Mouse (Mus musculus) bone marrow macrophage, adult 2 months (primary cell): Measurements from ENCODE around the gene Olfr1431. TPM values are rescaled to one million over a fixed set of nuclear protein-coding genes. Genes with fewer than 3 reads are reported as not detected.
"Not testable (repeated sequence)": the region's sequence is repeated elsewhere in the genome, so short reads cannot be mapped to it uniquely, and the experiment has no call there.

Source experiments
- H3K27ac ChIP-seq: 2 replicates; pipeline ENCODE4 v1.5.1; 2012; ENCODE audit warnings: low read depth, low read length; ENCODE audit not compliant: insufficient read depth
- H3K4me1 ChIP-seq: 2 replicates; pipeline ENCODE4 v1.6.1; 2012; ENCODE audit warnings: low read length; ENCODE audit not compliant: control insufficient read depth, insufficient read depth
- H3K4me3 ChIP-seq: 2 replicates; pipeline ENCODE4 v1.5.1; 2012; ENCODE audit warnings: mild to moderate bottlenecking, low read length, moderate library complexity; ENCODE audit not compliant: insufficient read depth
- CTCF ChIP-seq: IDR thresholded peaks from 2 replicates; pipeline ENCODE4 v1.5.1; 2012; ENCODE audit warnings: low read depth, mild to moderate bottlenecking, low read length, moderate library complexity
- POLR2A ChIP-seq: IDR thresholded peaks from 2 replicates; pipeline ENCODE4 v1.6.1; 2012; ENCODE audit warnings: mild to moderate bottlenecking, low read depth, low read length, borderline replicate concordance
- polyA plus RNA-seq: library from polyadenylated mRNA; stranded (reverse); fragments of >200 nt; gene quantifications from 2 replicates; pipeline ENCODE4 v1.2.4, GENCODE M21; 2012; ENCODE audit not compliant: missing spikeins, insufficient read depth, insufficient read length

The Olfr1431 gene
- polyA plus RNA-seq: not detected in 2 replicates

GRCm38 (mm10) chr19:12200334-12200733 lies at the start of gene Olfr1431:
Gene Olfr1431, plus strand, starts transcription at chr19:12200634.
- Histone ChIP-seq H3K4me1 (no peaks in the 10 kb centered on the region), H3K27ac (no peak within 1 kb of the TSS), H3K4me3 (no peak within 1 kb of the TSS)
- TF ChIP-seq POLR2A (no peak), CTCF (no peak)

GRCm38 (mm10) chr19:12170062-12170599 lies 30.3 kb upstream of the Olfr1431 start, which contains the start of gene Olfr1555-ps1:
Gene Olfr1555-ps1, minus strand, starts transcription at chr19:12170112.
- not testable (repeated sequence) for H3K27ac ChIP-seq

GRCm38 (mm10) chr19:12175431-12175830 lies 25.0 kb upstream of the Olfr1431 start:
- not testable (repeated sequence) for H3K4me1 ChIP-seq, H3K27ac ChIP-seq

More at GRCm38 (mm10) chr19:12170062-12170599, 30.3 kb upstream of the Olfr1431 start, which contains the start of gene Olfr1555-ps1:
- not testable (repeated sequence) for H3K4me3 ChIP-seq, H3K4me1 ChIP-seq

GRCm38 (mm10) chr19:12199076-12199475 lies 1.4 kb upstream of the Olfr1431 start:
- not testable (repeated sequence) for H3K4me1 ChIP-seq, H3K27ac ChIP-seq, H3K4me3 ChIP-seq

More at GRCm38 (mm10) chr19:12175431-12175830, 25.0 kb upstream of the Olfr1431 start:
- H3K4me3 ChIP-seq: not testable (repeated sequence)

GRCm38 (mm10) chr19:12232496-12232895 lies 32.1 kb downstream of the Olfr1431 start, which contains the start of gene Olfr1432:
Gene Olfr1432, minus strand, starts transcription at chr19:12232596.
- not testable (repeated sequence) for H3K27ac ChIP-seq, H3K4me3 ChIP-seq, H3K4me1 ChIP-seq

GRCm38 (mm10) chr19:12241559-12241958 lies 41.1 kb downstream of the Olfr1431 start, which contains the start of gene Olfr262:
Gene Olfr262, minus strand, starts transcription at chr19:12241659.
- Histone ChIP-seq H3K4me3 (no peak within 1 kb of the TSS), H3K4me1 (no peaks in the 10 kb centered on the region), H3K27ac (no peak within 1 kb of the TSS)
- TF ChIP-seq CTCF (no peak), POLR2A (no peak)

- TF ChIP-seq CTCF: no peak
- no peak for TF ChIP-seq POLR2A
- H3K4me1 ChIP-seq: no peaks in the 10 kb centered on the region
These were observed 60.3 kb downstream of the Olfr1431 start, which contains the start of gene Olfr235 for GRCm38 (mm10) chr19:12260732-12261131. Gene Olfr235, plus strand, starts transcription at chr19:12261032.

More at GRCm38 (mm10) chr19:12260732-12261131, 60.3 kb downstream of the Olfr1431 start, which contains the start of gene Olfr235:
- H3K27ac ChIP-seq: no peak within 1 kb of the TSS
- H3K4me3 ChIP-seq: no peak within 1 kb of the TSS

Other genes starting within 250 kb of the Olfr1431 start
- gene Osbp, start 234.7 kb upstream of the Olfr1431 start, polyA plus RNA-seq: 32.9 and 34.7 TPM in 2 replicates
- not detected in 2 replicates for gene Olfr1423, start 159.3 kb upstream of the Olfr1431 start, polyA plus RNA-seq
- not detected in 2 replicates for gene Olfr1424, start 138.0 kb upstream of the Olfr1431 start, polyA plus RNA-seq
- not detected in 2 replicates for gene Olfr1425, start 122.9 kb upstream of the Olfr1431 start, polyA plus RNA-seq
- gene Olfr1426, start 108.6 kb upstream of the Olfr1431 start, polyA plus RNA-seq: not detected in 2 replicates
- not detected in 2 replicates for gene Olfr1427, start 97.3 kb upstream of the Olfr1431 start, polyA plus RNA-seq
- gene Olfr1428, start 84.7 kb upstream of the Olfr1431 start, polyA plus RNA-seq: not detected in 2 replicates
- gene Olfr76, start 77.4 kb upstream of the Olfr1431 start, polyA plus RNA-seq: not detected in 2 replicates
- gene Olfr1555-ps1, start 30.5 kb upstream of the Olfr1431 start, polyA plus RNA-seq: 0.20 and 0.28 TPM in 2 replicates
- gene Olfr1432, start 32.0 kb downstream of the Olfr1431 start, polyA plus RNA-seq: not detected in 2 replicates
- gene Olfr262, start 41.0 kb downstream of the Olfr1431 start, polyA plus RNA-seq: not detected in 2 replicates
- gene Olfr235, start 60.4 kb downstream of the Olfr1431 start, polyA plus RNA-seq: not detected in 2 replicates
- not detected in 2 replicates for gene Olfr1434, start 79.2 kb downstream of the Olfr1431 start, polyA plus RNA-seq
- gene Olfr1436, start 98.5 kb downstream of the Olfr1431 start, polyA plus RNA-seq: not detected in 2 replicates
- not detected in 2 replicates for gene Olfr1437, start 124.5 kb downstream of the Olfr1431 start, polyA plus RNA-seq
- gene Olfr1438-ps1, start 135.3 kb downstream of the Olfr1431 start, polyA plus RNA-seq: 0.17 TPM in 1 of 2 replicates, not detected in the other
- gene Olfr1440, start 186.6 kb downstream of the Olfr1431 start, polyA plus RNA-seq: not detected in 2 replicates
- not detected in 2 replicates for gene Olfr1441, start 216.8 kb downstream of the Olfr1431 start, polyA plus RNA-seq
- not detected in 2 replicates for gene Pfpl, start 227.3 kb downstream of the Olfr1431 start, polyA plus RNA-seq